Mouse (Mus musculus): ENCODE measurements around the gene Cracr2a.

DNA sequence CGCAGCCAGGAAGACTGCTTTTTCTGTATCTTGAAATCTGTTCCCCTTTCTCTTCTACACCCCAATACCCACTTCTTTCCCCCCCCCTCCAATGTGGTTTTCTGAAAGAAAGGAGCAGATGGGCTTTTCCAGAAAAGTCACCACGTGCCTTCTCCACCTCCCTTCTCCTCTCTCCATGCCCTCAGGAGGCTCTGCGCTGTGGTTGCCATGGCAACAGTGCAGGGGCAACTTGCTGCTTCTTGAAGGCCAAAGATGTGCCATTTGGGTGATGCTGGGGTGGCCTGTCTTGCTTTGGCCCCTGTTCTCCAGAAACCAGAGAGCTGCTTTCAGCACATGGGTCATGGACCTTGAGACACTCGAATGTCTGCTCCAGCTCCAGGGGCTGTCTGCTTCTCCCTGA lies 108.2 kb downstream of the Cracr2a start:
- no peak for TF ChIP-seq CTCF (IDR thresholded peaks at IDR 0.05; ENCODE audit: low read depth, low read length)
- TF ChIP-seq POLR2A (IDR thresholded peaks at IDR 0.05; ENCODE audit: borderline replicate concordance, low read depth, low read length): no peak

Measured in bone marrow macrophage, adult 2 months (primary cell).